Mouse (Mus musculus): ENCODE measurements around the gene Hes2. TPM values are rescaled to one million over a fixed set of nuclear protein-coding genes. Genes with fewer than 3 reads are reported as not detected.

Hes2 gene
- polyA plus RNA-seq, 1 experiment from 2014 or later: 0.47 TPM

- Histone ChIP-seq H3K4me1 (peaks cover 36% of the 10 kb centered on the region), H3K4me2 (replicated peaks) (no peak overlapping the region), H3K27ac (replicated peaks) (no peak overlapping the region), H3K9me3 (no peaks in the 10 kb centered on the region), H3K4me3 (no peak overlapping the region), H3K27me3 (peaks cover 100% of the 10 kb centered on the region), H3K36me3 (no peaks in the 10 kb centered on the region), H3K9ac (replicated peaks) (no peak overlapping the region)
- WGBS: 9% methylated on average over 13 of the region's 13 CpGs
- no peak for ATAC-seq (ENCODE audit: low FRiP score, low read depth)
Observed at GRCm38 (mm10) chr4:152124361-152124961, 34.2 kb upstream of the Hes2 start.

GRCm38 (mm10) chr4:152125161-152126025 lies 33.3 kb upstream of the Hes2 start:
- no peak for ATAC-seq (ENCODE audit: low FRiP score, low read depth)
- no peak overlapping the region for H3K27ac ChIP-seq (replicated peaks)
- no peaks in the 10 kb centered on the region for H3K36me3 ChIP-seq
- peak overlapping the region; percentile 37 for H3K4me2 ChIP-seq (replicated peaks)
- no peaks in the 10 kb centered on the region for H3K9me3 ChIP-seq
- 4% methylated on average over 56 of the region's 56 CpGs for WGBS
- peaks cover 100% of the 10 kb centered on the region for H3K27me3 ChIP-seq
- H3K4me1 ChIP-seq: peaks cover 32% of the 10 kb centered on the region
- no peak overlapping the region for H3K9ac ChIP-seq (replicated peaks)
- peak overlapping the region; percentile 21 for H3K4me3 ChIP-seq

GRCm38 (mm10) chr4:152126026-152126920 lies 32.4 kb upstream of the Hes2 start:
- Histone ChIP-seq H3K27me3 (peaks cover 100% of the 10 kb centered on the region), H3K27ac (replicated peaks) (no peak overlapping the region), H3K4me2 (replicated peaks) (peak overlapping the region; percentile 37), H3K9ac (replicated peaks) (no peak overlapping the region; the same call in 1 of the 2 replicates), H3K36me3 (no peaks in the 10 kb centered on the region), H3K4me3 (peak overlapping the region; percentile 21), H3K4me1 (peaks cover 32% of the 10 kb centered on the region), H3K9me3 (no peaks in the 10 kb centered on the region)
- ATAC-seq (ENCODE audit: low FRiP score, low read depth): no peak
- WGBS: 4% methylated on average over 63 of the region's 65 CpGs

GRCm38 (mm10) chr4:152127884-152128283 lies 30.8 kb upstream of the Hes2 start:
- no peak overlapping the region for H3K4me2 ChIP-seq (replicated peaks)
- 76% methylated on average over 11 of the region's 11 CpGs for WGBS
- H3K4me3 ChIP-seq: no peak overlapping the region
- no peak for ATAC-seq (ENCODE audit: low FRiP score, low read depth)
- H3K27me3 ChIP-seq: peaks cover 100% of the 10 kb centered on the region
- peaks cover 45% of the 10 kb centered on the region for H3K4me1 ChIP-seq
- H3K27ac ChIP-seq (replicated peaks): no peak overlapping the region
- no peaks in the 10 kb centered on the region for H3K9me3 ChIP-seq
- H3K36me3 ChIP-seq: no peaks in the 10 kb centered on the region
- H3K9ac ChIP-seq (replicated peaks): no peak overlapping the region

GRCm38 (mm10) chr4:152128784-152129183 lies 29.9 kb upstream of the Hes2 start:
- no peaks in the 10 kb centered on the region for H3K9me3 ChIP-seq
- H3K27ac ChIP-seq (replicated peaks): no peak overlapping the region
- no peak for ATAC-seq (ENCODE audit: low FRiP score, low read depth)
- H3K4me1 ChIP-seq: peaks cover 45% of the 10 kb centered on the region
- no peak overlapping the region for H3K4me2 ChIP-seq (replicated peaks)
- no peak overlapping the region for H3K4me3 ChIP-seq
- H3K27me3 ChIP-seq: peaks cover 100% of the 10 kb centered on the region
- H3K9ac ChIP-seq (replicated peaks): no peak overlapping the region
- no peaks in the 10 kb centered on the region for H3K36me3 ChIP-seq
- 50% methylated on average over 5 of the region's 5 CpGs for WGBS

GRCm38 (mm10) chr4:152129395-152129930 lies 29.2 kb upstream of the Hes2 start:
- 22% methylated on average over 13 of the region's 13 CpGs for WGBS
- ATAC-seq (ENCODE audit: low FRiP score, low read depth): no peak
- H3K27me3 ChIP-seq: peaks cover 100% of the 10 kb centered on the region
- no peak overlapping the region for H3K4me3 ChIP-seq
- H3K36me3 ChIP-seq: no peaks in the 10 kb centered on the region
- H3K9ac ChIP-seq (replicated peaks): no peak overlapping the region
- H3K27ac ChIP-seq (replicated peaks): no peak overlapping the region
- peaks cover 45% of the 10 kb centered on the region for H3K4me1 ChIP-seq
- no peak overlapping the region for H3K4me2 ChIP-seq (replicated peaks)
- no peaks in the 10 kb centered on the region for H3K9me3 ChIP-seq

- H3K4me1 ChIP-seq: peaks cover 38% of the 10 kb centered on the region
- peak overlapping the region; percentile 31; the same call in 1 of the 2 replicates for H3K9ac ChIP-seq (replicated peaks)
Observed at GRCm38 (mm10) chr4:152130771-152131653, 27.7 kb upstream of the Hes2 start.

GRCm38 (mm10) chr4:152131809-152132771 lies 26.6 kb upstream of the Hes2 start:
- H3K27ac ChIP-seq (replicated peaks): no peak overlapping the region
- peaks cover 98% of the 10 kb centered on the region for H3K27me3 ChIP-seq
- peaks cover 29% of the 10 kb centered on the region for H3K4me1 ChIP-seq
- H3K4me3 ChIP-seq: peak overlapping the region; percentile 33; the same call in 1 of the 2 replicates
- no peak for ATAC-seq (ENCODE audit: low FRiP score, low read depth)
- no peak overlapping the region for H3K9ac ChIP-seq (replicated peaks)
- no peaks in the 10 kb centered on the region for H3K36me3 ChIP-seq
- H3K4me2 ChIP-seq (replicated peaks): peak overlapping the region; percentile 53
- WGBS: 4% methylated on average over 50 of the region's 50 CpGs
- H3K9me3 ChIP-seq: no peaks in the 10 kb centered on the region

More at GRCm38 (mm10) chr4:152130771-152131653, 27.7 kb upstream of the Hes2 start:
- Histone ChIP-seq H3K4me2 (replicated peaks) (peak overlapping the region; percentile 53), H3K27me3 (peaks cover 98% of the 10 kb centered on the region), H3K36me3 (no peaks in the 10 kb centered on the region), H3K9me3 (no peaks in the 10 kb centered on the region), H3K4me3 (peak overlapping the region; percentile 33), H3K27ac (replicated peaks) (no peak overlapping the region)
- ATAC-seq (ENCODE audit: low FRiP score, low read depth): peak; percentile 76
- under 1% methylated on average over 83 of the region's 85 CpGs for WGBS

GRCm38 (mm10) chr4:152132772-152133169 lies 25.9 kb upstream of the Hes2 start:
- Histone ChIP-seq H3K4me3 (no peak overlapping the region), H3K4me1 (peaks cover 29% of the 10 kb centered on the region), H3K4me2 (replicated peaks) (no peak overlapping the region), H3K9me3 (no peaks in the 10 kb centered on the region), H3K27me3 (peaks cover 97% of the 10 kb centered on the region), H3K9ac (replicated peaks) (no peak overlapping the region), H3K27ac (replicated peaks) (no peak overlapping the region), H3K36me3 (no peaks in the 10 kb centered on the region)
- WGBS: 32% methylated on average over 10 of the region's 10 CpGs
- ATAC-seq (ENCODE audit: low FRiP score, low read depth): no peak

GRCm38 (mm10) chr4:152133213-152133612 lies 25.5 kb upstream of the Hes2 start:
- Histone ChIP-seq H3K27me3 (peaks cover 95% of the 10 kb centered on the region), H3K4me2 (replicated peaks) (no peak overlapping the region), H3K9me3 (no peaks in the 10 kb centered on the region), H3K4me1 (peaks cover 29% of the 10 kb centered on the region), H3K36me3 (no peaks in the 10 kb centered on the region), H3K4me3 (no peak overlapping the region), H3K9ac (replicated peaks) (no peak overlapping the region), H3K27ac (replicated peaks) (no peak overlapping the region)
- no peak for ATAC-seq (ENCODE audit: low FRiP score, low read depth)
- 50% methylated on average over 5 of the region's 5 CpGs for WGBS

Data from midbrain, embryonic 12.5 days (tissue).